Mouse (Mus musculus) ES-Bruce4 (cell line): ENCODE data around the gene Brwd3.

Source experiments
- CTCF ChIP-seq: IDR thresholded peaks from one replicate; pipeline ENCODE4 v1.8.1; 2011; ENCODE audit warnings: low read depth, low read length
- EP300 ChIP-seq: IDR thresholded peaks from 2 replicates; pipeline ENCODE4 v1.6.1; 2011; ENCODE audit warnings: low read depth, low read length; ENCODE audit not compliant: insufficient read depth
- POLR2A ChIP-seq: IDR thresholded peaks from one replicate; pipeline ENCODE4 v1.8.1; 2011; ENCODE audit warnings: low read length; ENCODE audit not compliant: insufficient read depth

GRCm38 (mm10) chrX:108729564-108729963 is 104.6 kb downstream of the Brwd3 start:
- TF ChIP-seq CTCF: no peak
- TF ChIP-seq EP300: no peak
- TF ChIP-seq POLR2A: no peak
